Mouse (Mus musculus): Measurements from ENCODE around the gene Vcpkmt. TPM values are rescaled to one million over a fixed set of nuclear protein-coding genes. Genes with fewer than 3 reads are reported as not detected.
"Not testable (repeated sequence)": the region's sequence is repeated elsewhere in the genome, so short reads cannot be mapped to it uniquely, and the experiment has no call there.

Vcpkmt gene
- polyA plus RNA-seq, 1 experiment: 3.0 TPM

DNA sequence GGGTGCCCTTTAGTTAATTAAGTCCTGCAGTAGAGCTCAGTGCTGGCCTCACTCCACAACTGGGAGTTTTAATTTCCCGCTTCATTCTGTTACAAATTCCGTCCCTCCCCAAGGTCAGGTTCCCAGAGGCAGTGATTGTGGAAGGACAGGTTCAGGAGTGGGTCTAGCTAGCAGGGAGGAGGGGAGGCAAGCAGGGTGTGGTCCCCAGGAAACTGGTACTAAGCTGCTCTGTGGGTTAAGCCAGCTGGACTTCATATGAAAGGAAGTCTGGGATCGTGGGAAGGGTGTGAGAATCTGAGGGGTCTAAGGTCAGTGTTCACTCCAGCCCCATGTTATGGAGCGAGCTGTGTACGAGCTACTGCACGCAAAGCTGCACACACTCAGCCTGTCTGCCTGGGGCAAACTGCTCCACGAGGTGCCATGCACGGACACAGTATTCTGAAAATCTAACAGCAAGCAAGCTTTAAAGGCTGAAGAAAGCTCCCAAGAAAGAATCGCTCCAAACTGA is 6.7 kb downstream of the Vcpkmt start:
- TF ChIP-seq POLR2A (IDR thresholded peaks at IDR 0.05; ENCODE audit: borderline replicate concordance, control insufficient read depth, low read depth, low read length) (no peak), CTCF (IDR thresholded peaks at IDR 0.05; ENCODE audit: control insufficient read depth, insufficient read depth, low read length) (no peak)
- 83% methylated on average over 9 of the region's 9 CpGs for WGBS

DNA sequence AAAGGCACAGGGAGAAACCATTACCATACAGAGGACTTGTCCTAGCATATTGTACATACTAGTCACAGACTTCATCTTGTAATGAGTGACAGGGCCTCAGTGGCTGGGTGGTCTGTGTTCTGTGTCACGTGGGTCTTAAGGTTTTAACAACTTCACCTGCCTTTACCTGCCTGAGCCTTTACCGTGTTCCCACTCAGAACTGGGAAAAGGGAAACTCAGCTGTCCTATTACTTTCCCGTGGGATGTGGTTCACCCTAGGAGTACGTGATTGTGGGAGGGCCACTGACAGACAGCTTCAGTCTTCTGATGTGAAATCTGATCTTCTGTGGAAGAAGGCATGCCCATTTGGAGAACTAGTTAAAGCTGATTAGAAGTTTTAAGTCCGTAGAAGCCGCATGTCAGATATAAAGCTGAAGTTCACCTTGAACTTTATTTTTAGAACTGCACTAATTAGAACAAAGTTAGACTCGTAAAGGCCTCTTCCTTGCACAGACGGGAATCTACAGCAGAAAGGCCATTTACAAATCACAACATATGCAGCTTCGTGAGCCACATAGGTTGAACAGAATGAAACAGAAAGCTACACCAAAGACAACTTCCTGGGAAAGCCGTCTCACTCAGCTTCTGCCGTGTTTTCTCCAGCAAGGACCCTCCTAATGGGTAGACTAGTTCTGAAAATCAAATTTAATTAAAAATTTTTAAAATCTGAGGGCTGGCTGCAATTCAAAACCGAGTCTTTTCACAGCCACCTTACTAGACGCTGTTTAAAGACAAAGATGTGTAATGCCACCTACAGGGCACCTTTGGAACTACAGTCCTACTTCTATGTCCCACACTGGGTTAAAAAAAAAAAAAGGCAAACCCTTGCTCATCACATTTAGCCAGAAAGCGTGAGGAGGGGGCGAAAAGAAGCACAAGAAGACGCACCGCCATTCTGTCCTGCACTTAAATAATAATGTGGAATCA is 8.6 kb downstream of the Vcpkmt start:
- Histone ChIP-seq H3K27ac (ENCODE audit: control insufficient read depth, insufficient read depth, low read depth, low read length, poor library complexity) (no peak overlapping the region), H3K4me3 (replicated peaks; ENCODE audit: control insufficient read depth, low read depth, low read length) (peak overlapping the region; percentile 48), H3K4me1 (ENCODE audit: control insufficient read depth, insufficient read depth, low read length) (no peaks in the 10 kb centered on the region; the same call in 1 of the 2 replicates)
- WGBS: 23% methylated on average over 17 of the region's 17 CpGs
- no peak for TF ChIP-seq POLR2A (IDR thresholded peaks at IDR 0.05; ENCODE audit: borderline replicate concordance, control insufficient read depth, low read depth, low read length)
- 0 out of 2 replicates have a peak, but pooled peaks have one; percentile 19 for TF ChIP-seq CTCF (IDR thresholded peaks at IDR 0.05; ENCODE audit: control insufficient read depth, insufficient read depth, low read length)

More for the DNA sequence above, 6.7 kb downstream of the Vcpkmt start:
- no peak overlapping the region for H3K4me3 ChIP-seq (replicated peaks; ENCODE audit: control insufficient read depth, low read depth, low read length)
- H3K27ac ChIP-seq (ENCODE audit: control insufficient read depth, insufficient read depth, low read depth, low read length, poor library complexity): no peak overlapping the region
- H3K4me1 ChIP-seq (ENCODE audit: control insufficient read depth, insufficient read depth, low read length): no peaks in the 10 kb centered on the region; the same call in 1 of the 2 replicates

DNA sequence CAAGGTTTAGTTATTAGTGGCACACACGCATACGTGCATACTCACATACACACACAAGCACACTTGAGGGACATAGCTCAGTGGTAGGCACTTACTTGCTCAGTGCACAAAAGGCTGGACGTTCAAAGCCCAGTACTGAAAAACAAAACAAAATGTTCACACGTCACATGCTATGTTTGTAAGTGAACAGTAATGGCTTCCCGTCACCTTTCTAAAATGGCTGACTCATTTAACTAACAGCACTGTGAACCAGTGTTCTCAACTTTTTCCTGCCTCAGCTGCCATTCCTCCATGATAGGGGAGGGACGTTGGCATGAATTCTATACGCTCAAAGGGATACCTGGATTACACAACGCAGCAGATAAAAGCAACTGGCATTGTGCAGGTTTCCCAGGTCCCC is 9.6 kb downstream of the Vcpkmt start:
- H3K4me3 ChIP-seq (replicated peaks; ENCODE audit: control insufficient read depth, low read depth, low read length): no peak overlapping the region
- H3K4me1 ChIP-seq (ENCODE audit: control insufficient read depth, insufficient read depth, low read length): no peaks in the 10 kb centered on the region; the same call in 1 of the 2 replicates
- H3K27ac ChIP-seq (ENCODE audit: control insufficient read depth, insufficient read depth, low read depth, low read length, poor library complexity): no peak overlapping the region
- WGBS: 86% methylated on average over 8 of the region's 8 CpGs
- no peak for TF ChIP-seq CTCF (IDR thresholded peaks at IDR 0.05; ENCODE audit: control insufficient read depth, insufficient read depth, low read length)
- TF ChIP-seq POLR2A (IDR thresholded peaks at IDR 0.05; ENCODE audit: borderline replicate concordance, control insufficient read depth, low read depth, low read length): no peak

- Histone ChIP-seq H3K4me1 (ENCODE audit: control insufficient read depth, insufficient read depth, low read length) (no peaks in the 10 kb centered on the region; the same call in 1 of the 2 replicates), H3K27ac (ENCODE audit: control insufficient read depth, insufficient read depth, low read depth, low read length, poor library complexity) (no peak overlapping the region), H3K4me3 (replicated peaks; ENCODE audit: control insufficient read depth, low read depth, low read length) (no peak overlapping the region)
- WGBS: 88% methylated on average over 3 of the region's 3 CpGs
- TF ChIP-seq POLR2A (IDR thresholded peaks at IDR 0.05; ENCODE audit: borderline replicate concordance, control insufficient read depth, low read depth, low read length): no peak
- TF ChIP-seq CTCF (IDR thresholded peaks at IDR 0.05; ENCODE audit: control insufficient read depth, insufficient read depth, low read length): no peak
Observed at GRCm38 (mm10) chr12:69569926-69570325, 12.9 kb downstream of the Vcpkmt start.

DNA sequence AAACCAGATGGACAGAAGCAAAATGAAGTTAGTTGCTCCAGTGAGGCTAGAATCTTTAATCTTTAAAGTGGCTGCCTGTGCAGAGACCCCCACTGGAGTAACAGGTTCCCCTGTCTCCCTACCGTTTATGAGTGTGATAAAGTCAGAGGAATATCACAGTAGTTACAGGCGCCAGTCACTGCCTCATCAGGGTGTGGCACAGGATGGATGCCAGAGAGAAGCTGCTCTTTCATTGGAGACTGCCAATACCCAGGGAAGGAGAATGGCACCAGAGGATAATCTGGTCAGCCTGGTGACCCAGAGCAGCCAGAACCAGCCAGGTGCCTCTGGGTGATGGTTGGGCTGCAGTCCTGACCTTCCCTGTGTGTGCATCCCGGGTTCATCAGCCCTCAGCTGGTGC is 14.6 kb downstream of the Vcpkmt start:
- TF ChIP-seq POLR2A (IDR thresholded peaks at IDR 0.05; ENCODE audit: borderline replicate concordance, control insufficient read depth, low read depth, low read length) (no peak), CTCF (IDR thresholded peaks at IDR 0.05; ENCODE audit: control insufficient read depth, insufficient read depth, low read length) (no peak)
- WGBS: 64% methylated on average over 3 of the region's 3 CpGs
- H3K4me3 ChIP-seq (replicated peaks; ENCODE audit: control insufficient read depth, low read depth, low read length): no peak overlapping the region
- H3K4me1 ChIP-seq (ENCODE audit: control insufficient read depth, insufficient read depth, low read length): no peaks in the 10 kb centered on the region; the same call in 1 of the 2 replicates
- H3K27ac ChIP-seq (ENCODE audit: control insufficient read depth, insufficient read depth, low read depth, low read length, poor library complexity): no peak overlapping the region

DNA sequence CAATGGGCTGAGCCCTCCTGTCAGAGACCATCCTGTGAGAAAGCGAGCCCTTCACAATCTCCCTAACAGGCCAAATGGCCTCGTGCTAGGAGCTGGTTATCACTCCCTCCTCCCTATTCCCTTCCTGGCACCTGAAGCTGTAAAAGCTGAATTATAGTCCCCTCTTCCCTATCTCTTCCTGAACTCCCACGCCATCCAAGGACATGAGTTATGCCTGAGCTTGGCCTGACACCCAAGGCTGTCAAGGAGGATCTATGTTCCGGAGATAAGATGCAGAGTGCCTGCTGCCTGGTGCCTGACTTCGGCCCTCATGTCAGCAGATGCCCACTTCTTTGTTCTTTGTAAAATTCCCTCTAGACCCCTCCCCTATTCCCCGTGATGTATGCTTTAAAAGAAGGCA is 21.8 kb downstream of the Vcpkmt start:
- WGBS: 84% methylated on average over 6 of the region's 6 CpGs
- not testable (repeated sequence) for H3K27ac ChIP-seq (ENCODE audit: control insufficient read depth, insufficient read depth, low read depth, low read length, poor library complexity); H3K4me1 ChIP-seq (ENCODE audit: control insufficient read depth, insufficient read depth, low read length); H3K4me3 ChIP-seq (replicated peaks; ENCODE audit: control insufficient read depth, low read depth, low read length)

DNA sequence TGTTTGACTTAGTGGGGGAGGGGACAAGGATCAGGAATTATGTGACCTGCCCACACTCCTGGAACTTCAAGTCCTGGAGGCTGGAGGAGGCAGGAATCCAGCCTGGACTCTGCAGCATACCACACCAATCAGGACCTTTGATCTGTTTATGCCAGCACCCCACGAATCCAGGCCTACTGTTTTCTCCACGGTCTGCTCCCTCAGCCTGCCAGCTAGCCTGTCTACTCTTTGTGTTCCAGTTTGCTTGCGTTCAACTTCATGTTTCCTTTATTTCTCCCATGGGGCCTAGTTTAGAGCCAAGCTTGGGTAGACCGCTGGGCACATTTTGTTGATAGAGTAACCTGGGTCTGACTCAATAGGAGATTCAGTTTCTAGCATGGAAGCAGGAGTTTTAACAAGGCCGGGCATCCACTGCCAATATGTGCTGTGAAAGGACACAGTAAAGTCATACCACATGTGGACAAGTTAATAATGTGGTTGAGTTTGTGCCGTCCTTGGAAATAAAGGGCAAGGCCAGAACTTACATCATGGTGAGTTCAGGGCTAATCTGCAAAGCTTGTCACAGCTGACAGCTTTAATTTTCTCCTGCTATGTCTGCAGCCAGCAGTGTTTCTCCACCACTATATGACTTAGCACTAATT is 26.5 kb downstream of the Vcpkmt start:
- TF ChIP-seq POLR2A (IDR thresholded peaks at IDR 0.05; ENCODE audit: borderline replicate concordance, control insufficient read depth, low read depth, low read length): no peak
- TF ChIP-seq CTCF (IDR thresholded peaks at IDR 0.05; ENCODE audit: control insufficient read depth, insufficient read depth, low read length): no peak
- H3K4me3 ChIP-seq (replicated peaks; ENCODE audit: control insufficient read depth, low read depth, low read length): no peak overlapping the region
- H3K27ac ChIP-seq (ENCODE audit: control insufficient read depth, insufficient read depth, low read depth, low read length, poor library complexity): peak overlapping the region; percentile 31
- WGBS: 74% methylated on average over 6 of the region's 6 CpGs
- no peaks in the 10 kb centered on the region; the same call in 1 of the 2 replicates for H3K4me1 ChIP-seq (ENCODE audit: control insufficient read depth, insufficient read depth, low read length)

All from bone marrow, adult 2 months (tissue).